Mouse (Mus musculus): Measurements from ENCODE around the gene Myo5a. TPM values are rescaled to one million over a fixed set of nuclear protein-coding genes. Genes with fewer than 3 reads are reported as not detected.

Myo5a gene
- polyA plus RNA-seq, 1 experiment = 14.0 TPM

DNA sequence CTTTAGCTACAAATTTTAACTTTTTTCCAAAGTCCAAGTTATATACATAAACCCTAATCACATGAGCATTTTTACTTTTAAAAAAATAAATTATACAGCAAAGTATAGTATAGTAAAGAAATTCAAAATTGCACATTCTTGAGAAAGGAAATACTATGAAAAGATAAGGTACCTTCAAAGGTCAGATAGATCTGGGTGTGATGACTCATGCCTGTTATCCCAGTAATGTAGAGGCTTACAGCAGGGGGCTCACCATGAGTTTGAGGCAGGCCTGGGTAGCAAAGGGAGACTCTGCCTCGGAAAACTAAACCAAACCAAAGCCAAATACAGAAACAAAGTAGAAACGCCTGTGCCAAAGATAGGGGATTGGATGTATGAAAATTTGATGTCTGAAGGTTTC is 59.7 kb downstream of the Myo5a start:
- no peak for TF ChIP-seq CTCF (conservative IDR thresholded peaks at IDR 0.05; ENCODE audit: insufficient read depth, insufficient read length, low read depth, low read length)
- TF ChIP-seq POLR2A (IDR thresholded peaks at IDR 0.05; ENCODE audit: low read depth, low read length) = no peak
- Histone ChIP-seq H3K36me3 (ENCODE audit: control insufficient read depth, insufficient read depth, low read length) (no peaks in the 10 kb centered on the region), H3K4me1 (ENCODE audit: control insufficient read depth, insufficient read depth, low read length) (no peaks in the 10 kb centered on the region), H3K27ac (ENCODE audit: insufficient read depth, low read depth, low read length) (no peak overlapping the region), H3K4me3 (ENCODE audit: insufficient read depth, low read depth, low read length) (no peak overlapping the region), H3K27me3 (replicated peaks; ENCODE audit: control insufficient read depth, insufficient read depth, low read length) (no peaks in the 10 kb centered on the region)
- WGBS = 87% methylated on average over 2 of the region's 2 CpGs
- no peak for DNase-seq

DNA sequence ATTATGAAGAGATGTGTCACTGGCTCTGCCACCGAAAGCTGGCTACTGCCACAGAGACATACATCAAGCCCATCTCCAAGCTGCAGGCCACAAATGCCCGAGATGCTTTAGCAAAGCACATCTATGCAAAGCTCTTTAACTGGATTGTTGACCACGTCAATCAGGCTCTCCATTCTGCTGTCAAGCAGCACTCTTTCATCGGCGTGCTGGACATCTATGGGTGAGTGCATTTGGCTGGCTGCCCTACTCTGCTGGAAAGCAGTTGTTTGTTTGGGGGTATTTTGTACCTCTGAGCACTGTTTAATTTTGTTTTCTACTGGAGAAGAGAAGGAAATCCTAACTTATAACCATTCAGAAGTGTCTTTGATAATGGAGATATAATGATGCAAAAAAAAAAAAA is 76.1 kb downstream of the Myo5a start:
- TF ChIP-seq POLR2A (IDR thresholded peaks at IDR 0.05; ENCODE audit: low read depth, low read length) = no peak
- no peak for TF ChIP-seq CTCF (conservative IDR thresholded peaks at IDR 0.05; ENCODE audit: insufficient read depth, insufficient read length, low read depth, low read length)
- WGBS = 52% methylated on average over 5 of the region's 5 CpGs
- Histone ChIP-seq H3K36me3 (ENCODE audit: control insufficient read depth, insufficient read depth, low read length) (no peaks in the 10 kb centered on the region; the same call in 1 of the 2 replicates), H3K27me3 (replicated peaks; ENCODE audit: control insufficient read depth, insufficient read depth, low read length) (no peaks in the 10 kb centered on the region), H3K4me1 (ENCODE audit: control insufficient read depth, insufficient read depth, low read length) (no peaks in the 10 kb centered on the region), H3K27ac (ENCODE audit: insufficient read depth, low read depth, low read length) (no peak overlapping the region), H3K4me3 (ENCODE audit: insufficient read depth, low read depth, low read length) (no peak overlapping the region)
- DNase-seq = peak; percentile 38

DNA sequence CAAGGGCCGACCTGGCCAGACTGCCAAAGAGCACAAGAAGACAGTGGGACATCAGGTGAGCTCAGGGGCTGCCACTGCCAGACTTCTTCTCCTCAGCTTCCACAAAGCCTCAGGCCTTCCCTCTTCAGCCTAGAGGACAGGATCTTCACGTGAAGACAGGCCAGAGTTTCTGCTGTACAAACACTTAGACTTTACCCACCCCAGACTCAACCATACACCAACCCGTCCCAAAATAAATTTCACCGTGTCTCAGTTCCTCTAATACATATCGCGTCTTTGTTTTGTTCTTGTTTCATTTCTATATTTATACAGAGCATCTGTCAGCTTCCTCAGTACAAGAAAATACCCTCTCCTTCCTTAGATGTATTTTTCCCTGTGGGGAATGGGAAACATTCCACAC is 89.7 kb downstream of the Myo5a start:
- 74% methylated on average over 6 of the region's 6 CpGs for WGBS
- Histone ChIP-seq H3K27ac (ENCODE audit: insufficient read depth, low read depth, low read length) (no peak overlapping the region), H3K27me3 (replicated peaks; ENCODE audit: control insufficient read depth, insufficient read depth, low read length) (no peaks in the 10 kb centered on the region), H3K4me1 (ENCODE audit: control insufficient read depth, insufficient read depth, low read length) (no peaks in the 10 kb centered on the region), H3K4me3 (ENCODE audit: insufficient read depth, low read depth, low read length) (no peak overlapping the region), H3K36me3 (ENCODE audit: control insufficient read depth, insufficient read depth, low read length) (no peaks in the 10 kb centered on the region)
- TF ChIP-seq POLR2A (IDR thresholded peaks at IDR 0.05; ENCODE audit: low read depth, low read length) = no peak
- no peak for TF ChIP-seq CTCF (conservative IDR thresholded peaks at IDR 0.05; ENCODE audit: insufficient read depth, insufficient read length, low read depth, low read length)
- DNase-seq = no peak

DNA sequence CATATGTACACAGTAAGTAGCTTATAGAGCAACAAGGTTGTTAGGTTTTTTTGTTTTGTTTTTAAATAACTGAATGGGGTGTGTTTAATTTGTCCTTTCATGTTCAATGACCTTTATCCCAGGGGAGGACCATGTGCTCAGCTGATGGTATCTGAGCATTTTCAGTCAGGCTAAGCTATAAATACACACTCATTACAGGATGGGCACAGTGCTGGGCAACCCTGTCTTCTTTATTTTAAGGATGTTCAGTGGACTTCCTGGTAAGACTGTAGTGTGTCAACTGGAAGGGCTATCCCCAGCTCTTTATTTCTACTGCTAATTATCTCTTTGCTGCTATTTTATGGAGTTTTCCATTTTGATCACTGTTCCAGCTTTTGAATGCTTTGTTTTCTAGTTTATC is 92.8 kb downstream of the Myo5a start:
- no peak overlapping the region for H3K27ac ChIP-seq (ENCODE audit: insufficient read depth, low read depth, low read length)
- DNase-seq = no peak

DNA sequence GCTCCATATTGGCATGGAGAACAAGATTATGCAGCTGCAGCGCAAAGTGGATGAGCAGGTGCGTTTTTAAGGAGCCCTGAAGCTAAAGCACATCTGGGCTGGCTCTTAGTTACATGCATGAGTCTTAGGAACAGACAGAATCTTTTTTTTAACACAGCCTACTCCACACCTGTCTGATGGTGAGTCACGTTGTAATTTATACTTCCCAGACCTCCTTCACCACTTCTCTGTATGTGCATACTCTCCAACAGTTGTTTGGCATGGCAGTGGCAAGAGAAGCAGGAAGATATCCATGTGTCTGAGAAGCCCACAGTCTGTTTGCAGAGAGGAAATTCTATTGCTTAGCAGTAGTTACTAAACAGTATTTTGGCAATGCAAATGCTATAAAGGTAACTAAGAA is 100.9 kb downstream of the Myo5a start:
- DNase-seq = no peak
- no peak for TF ChIP-seq CTCF (conservative IDR thresholded peaks at IDR 0.05; ENCODE audit: insufficient read depth, insufficient read length, low read depth, low read length)
- TF ChIP-seq POLR2A (IDR thresholded peaks at IDR 0.05; ENCODE audit: low read depth, low read length) = no peak
- WGBS = 94% methylated on average over 3 of the region's 3 CpGs
- Histone ChIP-seq H3K4me3 (ENCODE audit: insufficient read depth, low read depth, low read length) (no peak overlapping the region), H3K27ac (ENCODE audit: insufficient read depth, low read depth, low read length) (no peak overlapping the region), H3K27me3 (replicated peaks; ENCODE audit: control insufficient read depth, insufficient read depth, low read length) (no peaks in the 10 kb centered on the region), H3K36me3 (ENCODE audit: control insufficient read depth, insufficient read depth, low read length) (no peaks in the 10 kb centered on the region; the same call in 1 of the 2 replicates), H3K4me1 (ENCODE audit: control insufficient read depth, insufficient read depth, low read length) (no peaks in the 10 kb centered on the region)

More for the DNA sequence above, 92.8 kb downstream of the Myo5a start:
- no peaks in the 10 kb centered on the region for H3K4me1 ChIP-seq (ENCODE audit: control insufficient read depth, insufficient read depth, low read length)
- TF ChIP-seq CTCF (conservative IDR thresholded peaks at IDR 0.05; ENCODE audit: insufficient read depth, insufficient read length, low read depth, low read length) = no peak
- no peak for TF ChIP-seq POLR2A (IDR thresholded peaks at IDR 0.05; ENCODE audit: low read depth, low read length)
- no peaks in the 10 kb centered on the region for H3K36me3 ChIP-seq (ENCODE audit: control insufficient read depth, insufficient read depth, low read length)
- H3K27me3 ChIP-seq (replicated peaks; ENCODE audit: control insufficient read depth, insufficient read depth, low read length) = no peaks in the 10 kb centered on the region
- H3K4me3 ChIP-seq (ENCODE audit: insufficient read depth, low read depth, low read length) = no peak overlapping the region

DNA sequence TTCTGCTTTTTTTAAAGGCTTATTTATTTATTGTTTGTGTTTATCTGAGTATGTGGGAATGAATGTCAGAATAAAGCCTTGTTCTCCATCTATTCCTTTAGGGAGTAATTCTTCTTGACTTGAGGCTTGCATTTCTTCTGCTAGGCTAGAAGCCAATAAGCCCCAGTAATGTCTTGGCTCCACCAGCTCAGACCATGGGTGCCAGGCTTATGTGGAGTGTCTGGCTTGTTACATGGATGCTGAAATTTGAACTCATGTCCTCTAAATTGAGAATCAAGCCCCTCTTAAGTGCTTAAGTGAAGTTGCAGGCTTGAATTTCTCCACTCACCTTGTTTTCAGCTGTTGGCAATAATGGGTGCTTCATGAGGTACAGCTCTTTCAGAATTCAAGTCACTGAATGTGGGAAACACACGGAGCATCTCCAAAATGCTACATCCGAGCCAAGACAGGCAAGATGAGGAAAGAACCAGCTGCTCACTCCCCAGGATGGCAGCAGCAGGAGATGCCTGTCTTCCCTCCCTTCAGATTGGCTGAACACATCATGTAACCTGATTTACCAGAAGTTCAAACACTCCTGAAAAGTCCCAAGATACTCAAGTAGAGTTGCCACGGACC is 116.9 kb downstream of the Myo5a start:
- Histone ChIP-seq H3K36me3 (ENCODE audit: control insufficient read depth, insufficient read depth, low read length) (no peaks in the 10 kb centered on the region), H3K4me3 (ENCODE audit: insufficient read depth, low read depth, low read length) (no peak overlapping the region), H3K4me1 (ENCODE audit: control insufficient read depth, insufficient read depth, low read length) (no peaks in the 10 kb centered on the region), H3K27me3 (replicated peaks; ENCODE audit: control insufficient read depth, insufficient read depth, low read length) (no peaks in the 10 kb centered on the region), H3K27ac (ENCODE audit: insufficient read depth, low read depth, low read length) (no peak overlapping the region)
- no peak for TF ChIP-seq CTCF (conservative IDR thresholded peaks at IDR 0.05; ENCODE audit: insufficient read depth, insufficient read length, low read depth, low read length)
- TF ChIP-seq POLR2A (IDR thresholded peaks at IDR 0.05; ENCODE audit: low read depth, low read length) = no peak
- no peak for DNase-seq
- WGBS = 87% methylated on average over 3 of the region's 3 CpGs

DNA sequence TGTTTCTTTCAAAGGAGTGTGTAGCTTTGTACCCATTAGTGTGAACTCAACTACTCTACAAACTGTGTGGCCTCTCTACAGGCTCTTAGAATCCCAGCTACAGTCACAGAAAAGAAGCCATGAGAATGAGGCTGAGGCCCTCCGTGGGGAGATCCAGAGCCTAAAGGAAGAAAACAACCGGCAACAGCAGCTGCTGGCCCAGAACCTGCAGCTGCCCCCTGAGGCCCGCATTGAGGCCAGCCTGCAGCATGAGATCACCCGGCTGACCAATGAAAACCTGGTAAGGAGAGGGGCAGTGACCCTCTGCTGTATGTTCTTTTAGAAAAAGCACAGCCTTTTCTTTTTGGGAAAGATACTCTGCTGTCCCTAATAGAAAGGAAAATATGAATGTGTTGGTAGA is 123.0 kb downstream of the Myo5a start:
- WGBS = 63% methylated on average over 4 of the region's 4 CpGs
- no peak for TF ChIP-seq POLR2A (IDR thresholded peaks at IDR 0.05; ENCODE audit: low read depth, low read length)
- no peak for TF ChIP-seq CTCF (conservative IDR thresholded peaks at IDR 0.05; ENCODE audit: insufficient read depth, insufficient read length, low read depth, low read length)
- Histone ChIP-seq H3K4me3 (ENCODE audit: insufficient read depth, low read depth, low read length) (no peak overlapping the region), H3K36me3 (ENCODE audit: control insufficient read depth, insufficient read depth, low read length) (no peaks in the 10 kb centered on the region), H3K27ac (ENCODE audit: insufficient read depth, low read depth, low read length) (no peak overlapping the region), H3K27me3 (replicated peaks; ENCODE audit: control insufficient read depth, insufficient read depth, low read length) (no peaks in the 10 kb centered on the region), H3K4me1 (ENCODE audit: control insufficient read depth, insufficient read depth, low read length) (no peaks in the 10 kb centered on the region)
- DNase-seq = no peak
